Mouse (Mus musculus): Measurements from ENCODE around the gene Pus10. TPM values are rescaled to one million over a fixed set of nuclear protein-coding genes. Genes with fewer than 3 reads are reported as not detected.
"Not testable (repeated sequence)": the region's sequence is repeated elsewhere in the genome, so short reads cannot be mapped to it uniquely, and the experiment has no call there.

The Pus10 gene
- polyA plus RNA-seq, 1 experiment from 2014 or later, result 27.5 TPM

- H3K27ac ChIP-seq, result no peak overlapping the region
- 87% methylated on average over 6 of the region's 6 CpGs for WGBS
- H3K4me2 ChIP-seq (replicated peaks), result no peak overlapping the region
- no peak overlapping the region for H3K4me3 ChIP-seq
- ATAC-seq (ENCODE audit: low FRiP score, low read depth), result peak; percentile 19; the same call in 1 of the 2 replicates
- H3K4me1 ChIP-seq, result no peaks in the 10 kb centered on the region
- H3K36me3 ChIP-seq, result peaks cover 23% of the 10 kb centered on the region
- no peaks in the 10 kb centered on the region for H3K27me3 ChIP-seq
- no peaks in the 10 kb centered on the region for H3K9me3 ChIP-seq
- no peak overlapping the region for H3K9ac ChIP-seq
These were observed 69.3 kb downstream of the Pus10 start for GRCm38 (mm10) chr11:23734749-23735286.

- H3K9me3 ChIP-seq, result no peaks in the 10 kb centered on the region
- H3K4me2 ChIP-seq (replicated peaks), result no peak overlapping the region
- no peak overlapping the region for H3K9ac ChIP-seq
- no peak overlapping the region for H3K4me3 ChIP-seq
- ATAC-seq (ENCODE audit: low FRiP score, low read depth), result no peak
- no peaks in the 10 kb centered on the region for H3K27me3 ChIP-seq
- H3K4me1 ChIP-seq, result no peaks in the 10 kb centered on the region
- no peak overlapping the region for H3K27ac ChIP-seq
- peaks cover 13% of the 10 kb centered on the region for H3K36me3 ChIP-seq
These were observed 70.5 kb downstream of the Pus10 start for GRCm38 (mm10) chr11:23735820-23736470.

- no peak for ATAC-seq (ENCODE audit: low FRiP score, low read depth)
- Histone ChIP-seq H3K27ac (no peak overlapping the region), H3K9me3 (no peaks in the 10 kb centered on the region), H3K4me3 (no peak overlapping the region), H3K9ac (no peak overlapping the region), H3K27me3 (no peaks in the 10 kb centered on the region), H3K4me2 (replicated peaks) (no peak overlapping the region), H3K36me3 (peaks cover 9% of the 10 kb centered on the region; the same call in 1 of the 2 replicates), H3K4me1 (no peaks in the 10 kb centered on the region)
- 74% methylated on average over 4 of the region's 4 CpGs for WGBS
These were observed 75.4 kb downstream of the Pus10 start for GRCm38 (mm10) chr11:23740895-23741294.

GRCm38 (mm10) chr11:23741386-23741785 is 75.9 kb downstream of the Pus10 start:
- 94% methylated on average over 7 of the region's 7 CpGs for WGBS
- H3K27me3 ChIP-seq, result no peaks in the 10 kb centered on the region

DNA sequence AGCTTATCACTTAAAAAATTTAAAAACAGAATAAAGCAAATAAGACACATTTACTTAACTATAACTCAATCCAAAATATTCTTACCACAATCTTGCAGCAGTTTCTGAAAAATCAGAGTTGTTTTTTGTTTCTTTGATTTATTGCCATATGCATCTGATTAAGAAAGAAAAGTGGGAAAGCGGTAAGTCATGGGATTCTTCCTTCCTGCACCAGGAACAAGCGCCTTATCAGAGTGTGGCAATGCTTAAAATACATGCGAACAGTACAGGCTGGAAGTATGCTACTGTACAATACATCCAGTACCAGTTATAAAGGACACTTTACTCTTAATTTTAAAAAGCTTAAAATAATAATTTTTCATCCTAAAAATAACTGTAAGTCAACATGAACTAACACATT is 78.9 kb downstream of the Pus10 start:
- Histone ChIP-seq H3K9ac (no peak overlapping the region), H3K9me3 (no peaks in the 10 kb centered on the region), H3K4me2 (replicated peaks) (no peak overlapping the region), H3K27me3 (no peaks in the 10 kb centered on the region), H3K27ac (no peak overlapping the region), H3K4me1 (no peaks in the 10 kb centered on the region), H3K36me3 (peaks cover 9% of the 10 kb centered on the region; the same call in 1 of the 2 replicates), H3K4me3 (no peak overlapping the region)
- no peak for ATAC-seq (ENCODE audit: low FRiP score, low read depth)
- 75% methylated on average over 3 of the region's 3 CpGs for WGBS

More at GRCm38 (mm10) chr11:23741386-23741785, 75.9 kb downstream of the Pus10 start:
- H3K4me1 ChIP-seq, result no peaks in the 10 kb centered on the region
- H3K9ac ChIP-seq, result no peak overlapping the region
- no peaks in the 10 kb centered on the region for H3K9me3 ChIP-seq
- no peak for ATAC-seq (ENCODE audit: low FRiP score, low read depth)
- peaks cover 9% of the 10 kb centered on the region; the same call in 1 of the 2 replicates for H3K36me3 ChIP-seq
- H3K4me2 ChIP-seq (replicated peaks), result no peak overlapping the region
- no peak overlapping the region for H3K4me3 ChIP-seq
- H3K27ac ChIP-seq, result no peak overlapping the region

- Histone ChIP-seq H3K9ac (no peak overlapping the region), H3K4me2 (replicated peaks) (no peak overlapping the region), H3K27ac (no peak overlapping the region), H3K9me3 (no peaks in the 10 kb centered on the region), H3K4me1 (no peaks in the 10 kb centered on the region), H3K4me3 (no peak overlapping the region), H3K36me3 (peaks cover 9% of the 10 kb centered on the region; the same call in 1 of the 2 replicates), H3K27me3 (no peaks in the 10 kb centered on the region)
- 60% methylated on average over 4 of the region's 4 CpGs for WGBS
- no peak for ATAC-seq (ENCODE audit: low FRiP score, low read depth)
These were observed 80.6 kb downstream of the Pus10 start for GRCm38 (mm10) chr11:23746102-23746501.

- Histone ChIP-seq H3K27me3 (no peaks in the 10 kb centered on the region), H3K4me2 (replicated peaks) (no peak overlapping the region), H3K4me3 (no peak overlapping the region), H3K4me1 (no peaks in the 10 kb centered on the region), H3K27ac (no peak overlapping the region), H3K9ac (no peak overlapping the region), H3K36me3 (no peaks in the 10 kb centered on the region), H3K9me3 (no peaks in the 10 kb centered on the region)
- WGBS, result 85% methylated on average over 1 of the region's 1 CpGs
- ATAC-seq (ENCODE audit: low FRiP score, low read depth), result no peak
These were observed 87.7 kb downstream of the Pus10 start for GRCm38 (mm10) chr11:23753136-23753710.

- Histone ChIP-seq H3K4me3 (no peak overlapping the region), H3K27ac (no peak overlapping the region), H3K36me3 (no peaks in the 10 kb centered on the region), H3K9ac (no peak overlapping the region), H3K4me2 (replicated peaks) (no peak overlapping the region), H3K27me3 (no peaks in the 10 kb centered on the region), H3K9me3 (no peaks in the 10 kb centered on the region), H3K4me1 (no peaks in the 10 kb centered on the region)
- ATAC-seq (ENCODE audit: low FRiP score, low read depth), result no peak
These were observed 88.9 kb downstream of the Pus10 start for GRCm38 (mm10) chr11:23754329-23754728.

DNA sequence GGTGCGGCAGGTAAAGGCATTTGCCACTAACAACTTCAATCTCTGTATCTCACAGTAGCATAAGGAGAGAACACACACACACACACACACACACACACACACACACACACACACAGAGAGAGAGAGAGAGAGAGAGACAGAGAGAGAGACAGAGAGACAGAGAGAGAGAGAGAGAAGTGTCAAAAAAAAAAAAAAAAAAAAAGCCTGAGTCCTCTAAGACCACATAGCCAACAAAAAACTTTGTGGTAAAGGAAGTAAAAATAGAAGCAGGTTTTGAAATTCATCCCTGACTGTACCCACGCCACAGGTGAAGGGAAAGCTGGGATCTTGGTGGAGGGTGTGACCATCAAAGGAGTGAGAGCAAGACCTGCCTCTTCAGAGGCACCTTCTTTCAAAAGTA is 92.7 kb downstream of the Pus10 start:
- no peak overlapping the region for H3K27ac ChIP-seq
- no peak overlapping the region for H3K4me3 ChIP-seq
- H3K4me2 ChIP-seq (replicated peaks), result no peak overlapping the region
- no peaks in the 10 kb centered on the region for H3K27me3 ChIP-seq
- H3K36me3 ChIP-seq, result no peaks in the 10 kb centered on the region
- H3K4me1 ChIP-seq, result no peaks in the 10 kb centered on the region
- 83% methylated on average over 2 of the region's 2 CpGs for WGBS
- no peak for ATAC-seq (ENCODE audit: low FRiP score, low read depth)
- no peak overlapping the region for H3K9ac ChIP-seq
- no peaks in the 10 kb centered on the region for H3K9me3 ChIP-seq

GRCm38 (mm10) chr11:23762635-23763034 is 97.2 kb downstream of the Pus10 start:
- no peak overlapping the region for H3K9ac ChIP-seq
- no peak for ATAC-seq (ENCODE audit: low FRiP score, low read depth)

DNA sequence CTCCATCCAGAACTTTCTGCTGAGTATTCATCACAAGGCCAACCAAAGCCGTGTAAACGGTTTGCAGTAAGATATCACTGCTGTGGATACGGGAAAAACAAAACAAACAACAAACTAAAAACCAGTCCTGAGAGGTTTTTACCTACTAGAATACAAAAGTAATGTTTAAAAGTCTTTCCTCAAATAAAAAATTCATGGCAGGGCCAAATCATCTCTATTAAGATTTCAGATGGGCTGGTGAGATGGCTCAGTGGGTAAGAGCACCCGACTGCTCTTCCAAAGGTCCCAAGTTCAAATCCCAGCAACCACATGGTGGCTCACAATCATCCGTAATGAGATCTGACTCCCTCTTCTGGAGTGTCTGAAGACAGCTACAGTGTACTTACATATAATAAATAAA is 101.9 kb downstream of the Pus10 start:
- not testable (repeated sequence) for H3K9ac ChIP-seq; H3K9me3 ChIP-seq; ATAC-seq (ENCODE audit: low FRiP score, low read depth); H3K4me1 ChIP-seq; H3K27me3 ChIP-seq; H3K36me3 ChIP-seq; H3K4me3 ChIP-seq; H3K4me2 ChIP-seq (replicated peaks); H3K27ac ChIP-seq
- 84% methylated on average over 5 of the region's 5 CpGs for WGBS

More at GRCm38 (mm10) chr11:23762635-23763034, 97.2 kb downstream of the Pus10 start:
- Histone ChIP-seq H3K27me3 (no peaks in the 10 kb centered on the region), H3K4me1 (no peaks in the 10 kb centered on the region), H3K4me3 (no peak overlapping the region), H3K4me2 (replicated peaks) (no peak overlapping the region), H3K27ac (no peak overlapping the region), H3K36me3 (no peaks in the 10 kb centered on the region), H3K9me3 (no peaks in the 10 kb centered on the region)
- WGBS, result 94% methylated on average over 2 of the region's 2 CpGs

DNA sequence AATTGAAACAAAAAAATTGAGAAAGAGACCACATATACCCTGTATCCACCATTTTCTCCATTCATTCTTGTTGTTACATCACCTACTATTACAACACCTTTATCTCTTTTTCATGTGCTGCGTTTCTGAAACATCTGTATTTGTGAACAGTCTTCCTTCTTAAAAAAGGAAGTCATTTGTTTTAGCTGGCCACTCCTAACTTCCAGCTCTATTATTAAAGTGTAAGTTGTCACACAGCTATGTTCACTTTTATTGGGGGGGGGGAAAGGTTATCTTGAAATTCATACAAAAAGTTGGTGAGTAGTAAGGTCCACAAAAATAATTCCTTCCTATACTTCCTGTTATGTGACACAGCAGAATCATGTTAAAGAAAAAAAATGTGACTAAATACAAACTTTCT is 102.5 kb downstream of the Pus10 start:
- Histone ChIP-seq H3K4me1 (peaks cover 5% of the 10 kb centered on the region; the same call in 1 of the 2 replicates), H3K4me3 (no peak overlapping the region)
- 70% methylated on average over 1 of the region's 1 CpGs for WGBS

More for the DNA sequence above, 102.5 kb downstream of the Pus10 start:
- Histone ChIP-seq H3K27me3 (peaks cover 8% of the 10 kb centered on the region), H3K9me3 (no peaks in the 10 kb centered on the region), H3K36me3 (no peaks in the 10 kb centered on the region), H3K27ac (no peak overlapping the region), H3K4me2 (replicated peaks) (no peak overlapping the region), H3K9ac (no peak overlapping the region)
- ATAC-seq (ENCODE audit: low FRiP score, low read depth), result no peak
